27 mouse cellular contexts compared by ENCODE assay signal in the genomic region with DNA sequence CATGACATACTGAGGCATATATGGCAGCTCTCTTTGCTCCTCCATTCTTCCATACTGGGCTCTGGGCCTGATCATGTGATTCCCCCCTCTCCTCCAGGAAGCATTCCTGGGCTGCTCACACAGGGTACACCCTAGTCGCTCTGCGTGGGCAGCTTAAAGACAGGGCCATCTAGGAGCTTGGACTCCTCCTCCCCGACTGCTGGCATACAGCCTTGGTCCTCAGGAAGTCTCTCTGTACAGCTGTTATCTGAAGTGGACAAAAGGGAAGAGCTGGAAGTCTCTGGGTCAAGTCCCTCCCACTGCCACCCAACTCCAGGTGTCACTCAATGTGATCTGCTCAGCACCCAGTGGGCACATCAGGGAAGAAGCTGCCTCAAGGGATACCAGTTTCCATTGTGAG.
DNase-seq lines count a peak whose midpoint lies in the region; ATAC-seq lines count a peak whose summit lies in the region.
"Had no signal": no experiment of that assay in that cellular context is flagged by ENCODE, and none has a peak within 500 bp of the region (broad histone marks: within the 10 kb centered on the region; RNA-seq: fewer than 3 reads in every experiment).

No protein-coding gene starts in this region.

- no peaks in the 10 kb centered on the region for H3K36me3 ChIP-seq in kidney, embryonic 16.5 days (ENCODE audit: insufficient read depth, low read length)
- H3K36me3 ChIP-seq in midbrain, embryonic 13.5 days, result no peaks in the 10 kb centered on the region
- no peaks in the 10 kb centered on the region for H3K36me3 ChIP-seq in midbrain, embryonic 14.5 days (ENCODE audit: control insufficient read depth, insufficient read depth, low read length)
- H3K36me3 ChIP-seq: forebrain, embryonic 10.5 days; hindbrain, embryonic 15.5 days; limb, embryonic 12.5 days; midbrain, embryonic 15.5 days; neural tube, embryonic 12.5 days had no signal

- H3K4me1 ChIP-seq in kidney, embryonic 16.5 days (ENCODE audit: insufficient read depth, low read length), result no peaks in the 10 kb centered on the region
- no peaks in the 10 kb centered on the region for H3K4me1 ChIP-seq in midbrain, embryonic 13.5 days (replicated peaks)
- H3K4me1 ChIP-seq in midbrain, embryonic 14.5 days (ENCODE audit: control insufficient read depth, insufficient read depth, low read length), result no peaks in the 10 kb centered on the region
- H3K4me1 ChIP-seq: forebrain, embryonic 10.5 days; hindbrain, embryonic 15.5 days; limb, embryonic 12.5 days; midbrain, embryonic 15.5 days; neural tube, embryonic 12.5 days had no signal

- H3K9ac ChIP-seq in kidney, embryonic 16.5 days (replicated peaks; ENCODE audit: low read length), result no peak overlapping the region
- H3K9ac ChIP-seq in midbrain, embryonic 13.5 days (replicated peaks), result no peak overlapping the region
- H3K9ac ChIP-seq in midbrain, embryonic 14.5 days (replicated peaks; ENCODE audit: low read length), result no peak overlapping the region
- H3K9ac ChIP-seq: forebrain, postnatal 0 days; hindbrain, embryonic 15.5 days; limb, embryonic 12.5 days; liver, postnatal 0 days; midbrain, embryonic 15.5 days; neural tube, embryonic 12.5 days had no signal

- DNase-seq in adrenal gland, postnatal 25 days, result peak; percentile 6
- no peak for DNase-seq in adrenal gland, adult 18-20 months (ENCODE audit: low spot score in 2 of 2)
- peak; percentile 13 for DNase-seq in kidney, adult 18-20 months
- no peak for DNase-seq in midbrain, embryonic 14.5 days
- DNase-seq in kidney, postnatal 36 days, result peak; percentile 18 to 37
- no peak for DNase-seq in B cell, adult 2 months
- DNase-seq: cerebellum, adult 18-20 months; cerebellum, postnatal 14 days; forebrain, postnatal 0 days; gastrocnemius, postnatal 25 days; heart, adult 18-20 months; layer of hippocampus, postnatal 36 days; liver, postnatal 0 days; right cerebral cortex, postnatal 14 days; thymus, adult 2 months; thymus, postnatal 4 days had no signal

- no peaks in the 10 kb centered on the region for H3K9me3 ChIP-seq in kidney, embryonic 16.5 days (ENCODE audit: low read length)
- H3K9me3 ChIP-seq in midbrain, embryonic 13.5 days, result no peaks in the 10 kb centered on the region
- H3K9me3 ChIP-seq in midbrain, embryonic 14.5 days (ENCODE audit: control insufficient read depth, low read length), result no peaks in the 10 kb centered on the region
- H3K9me3 ChIP-seq: forebrain, embryonic 10.5 days; hindbrain, embryonic 15.5 days; limb, embryonic 12.5 days; megakaryocyte, embryonic 14.5 days; midbrain, embryonic 15.5 days; neural tube, embryonic 12.5 days had no signal

- no peak overlapping the region for H3K27ac ChIP-seq in kidney, embryonic 16.5 days (ENCODE audit: low read length)
- H3K27ac ChIP-seq in midbrain, embryonic 13.5 days, result no peak overlapping the region
- H3K27ac ChIP-seq in midbrain, embryonic 14.5 days (replicated peaks; ENCODE audit: low read depth, low read length), result no peak overlapping the region
- H3K27ac ChIP-seq: forebrain, embryonic 10.5 days; hindbrain, embryonic 15.5 days; limb, embryonic 12.5 days; midbrain, embryonic 15.5 days; neural tube, embryonic 12.5 days; stomach, postnatal 0 days had no signal

- H3K27me3 ChIP-seq in kidney, embryonic 16.5 days (ENCODE audit: insufficient read depth, low read length), result no peaks in the 10 kb centered on the region
- no peaks in the 10 kb centered on the region for H3K27me3 ChIP-seq in midbrain, embryonic 13.5 days
- no peaks in the 10 kb centered on the region for H3K27me3 ChIP-seq in midbrain, embryonic 14.5 days (ENCODE audit: control insufficient read depth, insufficient read depth, low read length)
- H3K27me3 ChIP-seq: hindbrain, embryonic 15.5 days; limb, embryonic 12.5 days; midbrain, embryonic 15.5 days; neural tube, embryonic 12.5 days had no signal

- no peak overlapping the region for H3K4me3 ChIP-seq in kidney, embryonic 16.5 days (ENCODE audit: low read length)
- no peak overlapping the region for H3K4me3 ChIP-seq in midbrain, embryonic 13.5 days (replicated peaks)
- H3K4me3 ChIP-seq in midbrain, embryonic 14.5 days (replicated peaks; ENCODE audit: low read depth, low read length), result no peak overlapping the region
- H3K4me3 ChIP-seq: forebrain, embryonic 10.5 days; hindbrain, embryonic 15.5 days; limb, embryonic 12.5 days; megakaryocyte, embryonic 14.5 days; midbrain, embryonic 15.5 days; neural tube, embryonic 12.5 days had no signal

- no peak overlapping the region for H3K4me2 ChIP-seq in kidney, embryonic 16.5 days (replicated peaks; ENCODE audit: low read depth, low read length)
- H3K4me2 ChIP-seq in midbrain, embryonic 13.5 days (replicated peaks), result no peak overlapping the region
- no peak overlapping the region for H3K4me2 ChIP-seq in midbrain, embryonic 14.5 days (ENCODE audit: low read length)
- H3K4me2 ChIP-seq: hindbrain, embryonic 15.5 days; limb, embryonic 12.5 days; liver, embryonic 11.5 days; midbrain, embryonic 15.5 days; neural tube, embryonic 12.5 days had no signal

- 73% methylated on average over 3 of the region's 3 CpGs for WGBS in kidney, embryonic 16.5 days
- 93% methylated on average over 3 of the region's 3 CpGs for WGBS in midbrain, embryonic 13.5 days
- WGBS in midbrain, embryonic 14.5 days, result 89% methylated on average over 3 of the region's 3 CpGs

- ATAC-seq in kidney, embryonic 16.5 days (ENCODE audit: low FRiP score, low TSS enrichment), result no peak
- ATAC-seq in midbrain, embryonic 13.5 days, result peak; percentile 20; the same call in 1 of the 2 replicates
- ATAC-seq in midbrain, embryonic 14.5 days (ENCODE audit: low FRiP score, low TSS enrichment), result no peak
- ATAC-seq: forebrain, postnatal 0 days; intestine, embryonic 16.5 days; liver, postnatal 0 days; midbrain, embryonic 15.5 days had no signal

Comparison
In these comparisons a context has a peak if more than half of its experiments do, and no peak if none do; other contexts are left out.
1. DNase-seq: peak in adrenal gland, postnatal 25 days (single experiment), kidney, adult 18-20 months (single experiment) and kidney, postnatal 36 days (2 of 2); none in adrenal gland, adult 18-20 months (0 of 2), midbrain, embryonic 14.5 days (single experiment) and B cell, adult 2 months (0 of 2).